Mouse (Mus musculus) CD4-positive helper T cell, adult 2 months (primary cell): ENCODE measurements around the gene Arid1b.

Experiments used
- DNase-seq: peaks from one replicate; pipeline ENCODE4 v3.0.0-alpha.2; 2012; ENCODE audit warnings: low read depth, missing footprints, low spot score

Arid1b gene

DNA sequence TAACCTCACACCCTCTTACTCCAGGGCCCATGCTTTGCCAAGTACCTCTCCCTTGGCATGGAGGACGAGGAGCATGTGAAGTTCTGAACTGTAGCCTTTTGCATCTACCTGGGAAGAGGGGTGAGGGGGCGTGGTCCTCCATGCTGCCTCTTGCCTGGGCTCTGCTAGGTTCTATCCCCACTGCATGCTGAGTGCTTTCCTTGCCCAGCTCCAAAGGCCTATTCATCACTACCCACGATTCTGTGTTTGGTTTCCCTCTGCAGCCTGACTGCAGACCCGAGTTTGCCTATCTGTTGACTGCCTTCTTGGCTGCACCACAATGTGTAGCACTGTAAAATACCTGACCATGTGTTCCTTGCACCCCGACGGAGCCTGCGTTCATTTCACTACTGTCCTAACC is 194.3 kb downstream of the Arid1b start:
- no peak for DNase-seq

DNA sequence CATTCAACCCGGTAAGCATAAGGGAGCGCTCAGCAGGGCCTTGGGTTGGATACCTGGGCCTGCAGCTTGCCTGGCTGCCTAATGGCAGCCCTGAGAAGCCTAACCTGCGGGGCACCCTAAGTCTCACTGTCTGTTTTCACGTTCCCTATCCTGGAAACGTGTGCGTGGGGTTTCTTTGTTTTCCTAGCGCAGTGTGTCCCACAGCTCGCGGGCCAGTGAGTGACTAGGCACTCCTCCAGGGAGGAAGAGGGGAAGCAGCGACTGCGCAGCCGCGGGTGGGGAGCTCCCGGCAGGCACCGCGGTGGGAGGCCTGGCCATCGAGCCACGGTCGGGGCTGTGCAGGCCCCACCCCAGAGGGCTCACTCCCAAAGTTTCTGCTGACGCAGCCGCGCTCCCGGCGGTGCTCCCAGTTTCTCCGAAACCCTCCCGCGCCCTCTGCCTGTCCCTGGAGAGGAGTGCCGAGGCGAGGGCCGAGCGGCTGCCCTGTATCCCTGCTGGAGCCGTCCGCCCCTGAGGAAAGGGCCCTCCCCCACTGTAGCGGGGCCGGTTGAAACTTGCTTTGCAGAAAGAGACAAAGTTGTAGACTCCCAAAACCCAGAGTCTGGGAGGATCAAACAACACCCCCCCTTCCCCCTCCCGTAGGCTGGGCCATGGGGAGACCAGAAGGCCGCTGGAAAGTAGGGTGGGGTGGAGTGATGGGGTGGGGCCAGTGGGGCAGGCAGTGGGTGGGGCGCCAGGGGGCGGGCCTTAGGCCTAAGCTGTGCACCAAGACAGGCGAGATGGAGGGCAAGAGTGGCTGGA is 195.6 kb downstream of the Arid1b start:
- peak; percentile 88 for DNase-seq

DNA sequence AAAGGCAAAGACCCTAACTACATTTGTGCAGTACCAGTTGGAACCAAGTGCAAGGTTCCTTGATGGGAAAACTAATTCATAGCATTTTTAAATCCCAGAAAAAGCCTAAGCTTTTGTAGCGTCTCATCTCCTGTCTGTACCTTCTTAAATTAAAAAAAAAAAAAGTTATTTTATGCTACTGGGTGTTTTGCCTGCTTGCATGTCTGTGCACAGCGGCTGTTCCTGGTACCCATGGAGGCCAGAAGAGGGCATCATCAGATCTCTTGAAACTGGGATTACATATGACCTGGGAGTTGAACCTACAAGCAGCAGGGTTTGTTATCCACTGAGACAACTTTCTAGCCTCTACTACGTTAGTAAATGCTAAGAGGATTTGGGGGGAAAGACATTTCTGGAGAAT is 196.2 kb downstream of the Arid1b start:
- DNase-seq: no peak

DNA sequence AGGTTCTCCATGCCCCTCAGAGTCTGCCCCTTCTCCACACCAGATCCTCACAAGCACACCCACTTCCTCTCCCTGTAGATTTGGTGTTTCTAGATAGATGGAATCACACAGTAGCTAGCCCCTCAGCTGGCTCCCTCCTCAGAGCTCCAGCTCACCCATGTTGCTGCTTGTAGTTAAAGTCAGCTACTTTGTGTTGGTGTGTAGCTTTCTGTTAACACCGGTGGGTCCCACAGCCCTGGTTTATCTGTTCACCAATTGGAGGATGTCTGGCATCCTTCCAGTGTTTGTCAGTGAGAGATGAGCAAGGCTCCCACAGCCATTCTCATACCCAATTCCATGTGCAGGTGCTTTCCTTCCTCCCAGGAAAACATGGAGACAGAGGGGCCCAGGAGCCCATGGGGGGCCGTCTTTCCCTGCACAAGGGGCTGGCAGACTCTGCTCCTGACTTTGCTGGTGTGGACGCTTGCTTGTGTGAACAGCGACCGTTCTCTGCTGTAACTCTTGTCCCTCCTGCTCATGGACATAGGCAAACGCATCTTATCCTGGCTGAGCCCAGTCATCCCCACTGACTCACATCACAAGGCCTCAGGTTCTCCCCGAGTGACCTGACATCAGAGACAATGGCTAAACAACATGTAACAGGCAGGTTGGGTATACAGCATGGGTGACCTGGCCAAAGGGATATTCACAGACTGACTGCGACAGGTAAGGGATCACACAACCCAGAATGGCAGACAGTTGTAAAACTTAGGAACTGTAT is 200.2 kb downstream of the Arid1b start:
- no peak for DNase-seq

DNA sequence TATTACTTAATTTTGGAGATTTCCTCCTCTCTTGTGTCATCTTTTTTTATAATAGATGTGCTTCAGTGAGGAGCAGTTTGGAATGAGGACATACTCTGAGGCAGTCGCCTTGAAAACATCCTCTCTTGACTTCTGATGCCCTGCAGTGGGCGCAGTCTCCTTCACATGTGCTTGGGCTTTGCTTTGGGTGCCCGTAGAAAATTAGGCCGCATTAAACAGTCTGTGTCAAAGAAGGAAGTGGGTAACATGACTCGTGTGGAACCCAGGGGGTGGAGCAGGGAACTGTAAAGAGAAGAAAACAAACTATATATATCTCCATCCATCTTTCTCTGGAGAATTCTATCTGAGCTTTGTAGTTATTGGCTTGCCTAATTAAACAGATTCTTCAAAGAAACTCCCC is 201.3 kb downstream of the Arid1b start:
- peak; percentile 59 for DNase-seq

DNA sequence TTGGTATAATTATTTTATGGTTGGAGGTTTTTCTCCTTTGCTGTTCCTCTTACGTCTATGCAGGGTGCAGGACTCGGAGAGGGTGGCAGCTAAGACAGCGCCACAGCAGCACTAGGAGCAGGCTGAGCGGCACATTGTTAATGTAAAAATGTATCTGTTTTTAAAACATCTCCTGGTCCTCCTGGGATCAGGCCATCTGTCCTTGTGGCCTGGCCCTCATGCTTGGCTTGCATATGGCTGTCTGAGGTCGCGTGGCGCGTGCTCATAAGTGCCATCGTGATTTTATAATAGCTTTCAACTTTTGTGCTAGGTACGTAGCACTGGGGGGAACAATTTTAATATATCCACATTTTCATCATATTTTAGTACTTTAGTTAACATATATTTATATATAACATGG is 201.9 kb downstream of the Arid1b start:
- no peak for DNase-seq

DNA sequence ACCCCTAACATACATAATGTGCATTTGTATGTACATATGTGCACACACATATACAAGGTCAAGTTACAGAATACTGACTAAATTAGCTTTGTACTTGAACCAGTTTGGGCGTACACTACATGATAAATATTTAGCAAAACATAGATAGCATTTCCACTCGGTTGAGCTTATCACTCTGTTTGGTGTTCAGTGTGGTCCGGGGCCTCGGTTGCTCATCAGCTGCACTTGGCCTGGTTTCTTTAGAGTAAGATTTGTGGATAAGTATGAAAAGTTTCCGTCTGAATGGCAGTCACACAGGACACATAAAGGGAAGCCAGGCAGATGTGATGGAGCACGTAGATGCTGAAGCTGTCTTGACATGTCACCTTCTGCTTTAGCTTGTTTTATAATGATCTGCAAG is 202.4 kb downstream of the Arid1b start:
- DNase-seq: no peak

DNA sequence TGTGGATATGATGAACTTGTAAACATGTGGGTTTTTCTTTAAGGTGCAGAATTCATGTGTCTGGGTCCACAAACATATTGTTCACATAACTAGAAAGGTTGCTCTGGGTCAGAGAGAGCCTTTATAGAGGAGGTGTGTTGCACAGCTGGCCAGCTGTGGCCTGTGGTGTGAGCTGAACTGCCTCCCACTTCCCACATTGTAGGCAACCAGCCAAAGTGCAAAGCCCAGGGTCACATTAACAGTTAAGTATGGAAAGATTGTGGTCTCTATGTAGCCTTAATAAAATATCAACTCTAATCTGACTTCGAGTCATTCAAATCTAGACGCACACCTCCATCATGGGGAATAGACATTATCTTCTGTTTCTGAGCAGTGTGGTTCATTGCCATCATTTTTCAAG is 203.0 kb downstream of the Arid1b start:
- no peak for DNase-seq

DNA sequence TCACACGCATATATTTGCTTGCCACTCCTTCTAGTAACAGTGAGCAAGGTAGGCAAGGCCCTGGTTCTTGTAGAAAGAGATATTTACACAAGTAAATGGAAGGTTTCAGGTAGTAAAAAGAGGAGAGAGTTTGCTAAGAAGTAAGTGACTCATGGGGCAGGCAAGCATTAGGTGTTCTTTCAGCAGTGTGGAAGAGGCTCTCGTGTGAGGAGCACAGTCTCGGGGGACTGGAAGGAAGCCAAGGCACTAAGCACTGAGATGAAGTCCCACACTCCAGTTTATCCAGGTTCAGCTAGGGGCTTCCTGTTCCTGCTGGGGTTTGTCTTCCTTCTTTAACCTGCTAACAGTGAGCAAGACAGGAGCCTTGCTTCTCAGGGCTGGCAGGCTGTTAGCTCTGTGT is 203.6 kb downstream of the Arid1b start:
- no peak for DNase-seq

DNA sequence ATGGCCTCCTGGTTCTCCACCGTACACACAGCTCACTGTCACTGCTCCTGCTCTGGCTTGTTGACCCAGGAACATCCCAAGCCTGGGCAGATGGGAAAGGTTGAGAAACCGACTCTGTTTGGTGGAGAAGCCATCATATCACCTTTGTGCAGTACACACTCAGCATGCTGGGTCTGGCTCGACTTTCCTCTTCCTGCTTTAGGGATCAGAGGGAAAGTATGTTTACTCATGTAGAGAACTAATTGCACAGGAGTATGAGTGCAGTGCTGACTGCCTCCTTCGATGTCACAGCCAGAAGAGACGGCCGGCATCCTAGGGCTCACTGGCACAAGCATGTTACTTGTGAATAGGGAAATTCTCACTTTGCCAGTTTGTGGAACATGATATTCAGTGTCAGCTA is 204.1 kb downstream of the Arid1b start:
- DNase-seq: no peak

DNA sequence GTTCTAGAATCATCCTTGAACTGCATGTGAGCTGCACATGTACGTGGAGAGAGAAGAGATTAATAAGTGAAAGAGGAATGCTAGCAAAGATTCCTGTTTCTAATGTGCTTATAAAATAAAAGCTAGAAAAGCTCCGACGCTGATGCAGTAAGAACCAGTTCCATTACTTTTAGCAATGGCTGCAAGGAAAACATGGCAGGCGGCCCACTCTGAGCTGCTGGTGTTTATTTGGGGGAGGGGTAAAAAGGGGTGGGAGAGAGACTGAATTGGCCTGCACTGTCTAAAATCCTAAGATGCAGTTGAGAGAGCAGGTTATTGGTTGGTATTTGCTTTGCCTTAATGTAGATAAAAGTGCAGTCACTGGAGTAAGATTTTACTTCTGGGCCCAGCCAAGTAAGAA is 204.7 kb downstream of the Arid1b start:
- no peak for DNase-seq

DNA sequence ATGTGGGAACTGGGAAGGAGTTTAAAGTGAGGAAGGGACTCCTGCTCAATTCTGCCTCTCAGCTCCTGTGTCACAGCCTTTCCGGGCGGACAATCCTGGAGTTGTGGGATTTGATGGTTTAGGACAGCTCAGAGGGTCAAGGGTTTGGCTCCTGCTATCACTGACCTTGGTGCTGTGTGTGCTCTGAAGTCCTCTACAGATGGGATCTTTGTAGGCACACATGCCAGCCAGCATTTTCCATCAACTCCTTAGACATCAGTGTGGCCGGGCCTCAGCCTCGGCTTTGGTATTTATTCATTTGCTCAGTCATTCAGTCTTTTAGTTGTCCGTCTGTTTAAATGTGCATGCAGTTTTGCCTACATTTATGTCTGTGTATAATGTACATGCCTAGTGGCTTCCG is 206.5 kb downstream of the Arid1b start:
- no peak for DNase-seq

DNA sequence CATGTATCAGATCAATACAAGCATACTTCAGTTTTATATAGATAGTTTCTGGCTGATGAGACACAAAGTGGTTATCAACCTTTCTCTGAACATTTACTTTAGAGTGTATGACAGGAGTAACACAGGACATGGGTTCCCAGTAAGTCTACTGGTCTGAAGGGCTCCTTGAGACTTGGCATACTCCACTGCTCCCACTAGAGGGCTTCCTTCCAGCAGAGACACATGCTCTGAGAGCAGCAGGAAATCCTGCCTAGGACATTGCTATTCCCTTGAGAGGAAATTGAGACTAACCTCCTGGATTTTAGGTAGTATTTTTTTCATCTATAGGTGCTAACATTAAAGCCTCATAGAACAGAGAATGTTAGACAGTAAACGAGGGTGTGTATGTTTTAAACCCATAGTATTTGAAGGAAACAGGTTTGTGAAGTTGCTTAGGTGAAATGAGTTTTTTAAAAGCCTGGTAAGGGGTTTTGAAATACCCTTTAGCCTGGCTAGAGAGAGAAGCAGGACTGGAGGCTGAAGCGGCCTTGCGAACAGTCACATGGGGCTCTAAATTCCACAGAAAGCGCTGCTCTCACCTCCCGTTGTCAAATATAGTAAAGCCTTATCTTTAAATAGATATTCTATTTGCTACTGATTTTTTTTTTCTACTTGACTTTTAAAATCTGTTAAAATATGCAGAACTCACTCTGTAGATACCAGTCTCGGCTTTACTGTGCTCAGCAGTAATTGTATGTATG is 207.9 kb downstream of the Arid1b start:
- peak; percentile 47 for DNase-seq

DNA sequence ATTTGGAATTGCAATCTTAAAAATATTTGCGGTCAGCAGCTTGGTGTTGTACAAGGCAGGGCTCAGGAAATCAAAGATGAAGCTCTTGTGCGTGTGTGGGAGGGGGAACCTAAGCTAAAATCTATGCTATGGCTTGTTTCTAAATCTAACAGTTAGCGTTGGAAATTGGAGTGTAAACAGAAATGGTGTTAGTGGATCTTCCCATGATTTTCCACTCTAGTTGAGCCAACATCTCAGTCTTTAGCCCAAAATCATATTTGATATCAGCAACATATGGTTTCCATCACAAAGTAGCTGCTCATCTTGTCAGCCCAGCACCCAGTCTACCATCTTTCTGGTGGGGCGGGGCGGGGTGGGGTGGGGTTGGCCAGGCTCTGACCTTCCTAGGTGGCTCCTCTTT is 208.6 kb downstream of the Arid1b start:
- no peak for DNase-seq

DNA sequence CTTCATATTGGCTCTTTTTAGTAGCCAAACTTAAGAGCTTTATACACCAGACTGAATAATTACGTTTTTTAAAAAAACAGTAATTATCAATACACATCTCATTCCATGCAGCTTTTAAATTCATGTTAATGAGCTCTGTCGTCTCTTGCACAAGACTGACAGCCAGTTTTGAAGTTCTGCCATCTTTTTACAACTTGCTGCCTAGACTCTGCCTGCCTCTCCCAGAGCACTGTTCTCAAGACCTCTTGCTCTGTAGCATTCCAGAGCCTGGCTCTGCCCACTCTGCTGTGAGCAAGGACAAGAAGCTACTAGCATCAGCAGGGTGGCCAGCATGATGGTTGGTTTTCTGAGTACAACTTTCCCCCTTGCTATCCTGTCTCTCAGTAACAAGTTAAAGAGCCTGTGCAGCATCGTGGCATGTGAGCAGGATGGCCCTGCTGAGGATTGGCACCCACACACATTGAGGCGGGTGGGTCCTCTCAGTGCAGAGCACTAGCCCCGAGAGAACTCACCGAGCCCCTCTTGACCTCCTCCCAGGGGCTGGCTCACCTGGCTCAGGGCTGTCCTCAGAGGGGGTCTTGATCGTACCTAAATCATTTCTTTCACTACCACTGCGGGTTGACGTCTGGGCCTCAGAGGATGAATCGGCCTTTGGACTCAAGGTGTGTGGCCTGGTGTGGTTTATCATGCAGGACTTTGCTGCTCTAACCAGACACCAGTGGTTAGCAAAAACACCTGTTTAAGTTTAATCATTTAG is 209.4 kb downstream of the Arid1b start:
- no peak for DNase-seq

DNA sequence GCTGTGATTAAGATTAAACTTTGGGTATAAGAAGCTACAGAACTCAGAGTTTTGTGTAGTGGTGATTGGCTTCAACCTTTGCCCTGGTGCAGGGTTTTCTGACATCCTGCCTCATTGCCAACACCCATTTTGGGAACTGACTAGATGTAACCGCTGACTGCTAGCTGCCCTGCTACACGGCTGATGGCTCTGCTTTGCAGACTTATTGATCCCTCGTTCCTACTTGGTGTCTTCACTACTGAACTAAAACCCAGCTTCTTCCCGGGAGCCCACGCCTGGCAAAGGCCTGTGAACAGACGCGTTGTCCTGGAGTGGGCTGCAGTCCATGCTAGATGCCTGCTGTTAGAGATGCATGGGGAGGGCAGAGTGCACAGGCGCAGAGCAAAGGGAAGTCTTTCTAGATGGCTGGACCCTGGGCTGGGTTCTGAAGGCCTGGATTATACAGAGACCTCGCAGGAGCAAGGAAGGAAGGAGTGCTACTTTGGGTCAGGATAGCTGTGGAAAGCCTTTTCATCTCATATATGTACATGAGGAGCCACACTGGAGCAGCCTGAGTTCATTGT is 210.1 kb downstream of the Arid1b start:
- DNase-seq: no peak

DNA sequence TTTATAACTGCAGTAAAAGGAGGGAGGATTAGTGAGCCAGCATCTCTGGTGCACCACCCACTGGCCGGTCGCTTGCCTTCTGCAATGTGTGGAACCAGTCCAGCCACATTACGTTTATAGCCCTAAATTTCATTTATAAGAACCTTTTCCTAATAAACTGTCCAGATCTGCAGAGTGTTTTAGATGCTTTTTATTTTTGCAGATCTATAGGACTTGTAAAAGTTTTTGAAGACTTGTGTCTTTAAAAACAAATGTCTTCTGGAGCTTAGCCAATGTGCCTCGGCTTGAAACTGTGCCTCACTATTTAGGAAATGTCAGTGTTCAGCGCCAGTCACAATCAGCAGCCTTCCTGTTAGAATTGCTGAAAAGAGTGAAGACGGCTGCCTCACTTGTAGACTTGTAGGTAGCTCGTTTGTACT is 211.0 kb downstream of the Arid1b start:
- DNase-seq: no peak

DNA sequence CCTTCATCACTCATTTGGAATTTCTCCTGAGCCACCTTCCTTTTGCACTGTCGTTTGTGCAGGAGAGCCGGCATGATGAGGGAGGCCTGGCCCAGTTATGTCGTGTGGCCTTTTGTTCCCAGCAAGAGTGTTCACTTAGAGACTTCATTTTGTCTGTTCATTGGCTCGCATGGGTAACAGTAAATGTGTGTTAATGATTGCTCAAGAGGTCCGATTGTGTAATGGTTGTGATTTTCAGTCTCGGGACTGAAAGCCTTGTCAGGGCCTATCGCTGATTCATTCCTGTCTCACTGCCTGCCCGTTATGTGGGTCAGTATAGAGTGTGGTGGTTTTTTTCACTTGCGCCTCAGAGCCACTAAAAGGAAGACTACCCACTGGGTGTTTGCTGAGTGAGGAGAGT is 212.6 kb downstream of the Arid1b start:
- no peak for DNase-seq

DNA sequence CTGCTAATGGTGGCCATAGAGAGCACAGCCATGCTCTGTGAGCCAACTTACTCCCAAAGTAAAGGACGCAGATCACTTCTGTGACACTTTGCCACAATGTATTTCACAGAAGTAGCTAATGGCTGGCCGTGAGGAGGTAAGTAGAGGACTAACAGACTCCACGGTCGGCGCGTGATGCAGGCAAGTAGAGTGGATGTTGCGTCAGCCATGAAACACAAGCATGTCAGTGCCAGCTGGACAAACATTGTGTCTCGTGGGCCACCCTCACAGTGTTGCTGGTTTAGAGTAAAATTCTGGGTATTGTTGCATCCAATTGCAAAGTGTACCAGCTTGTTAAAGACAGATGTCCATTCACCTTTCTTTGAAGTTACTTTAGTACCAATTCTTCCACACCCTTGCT is 213.7 kb downstream of the Arid1b start:
- no peak for DNase-seq

DNA sequence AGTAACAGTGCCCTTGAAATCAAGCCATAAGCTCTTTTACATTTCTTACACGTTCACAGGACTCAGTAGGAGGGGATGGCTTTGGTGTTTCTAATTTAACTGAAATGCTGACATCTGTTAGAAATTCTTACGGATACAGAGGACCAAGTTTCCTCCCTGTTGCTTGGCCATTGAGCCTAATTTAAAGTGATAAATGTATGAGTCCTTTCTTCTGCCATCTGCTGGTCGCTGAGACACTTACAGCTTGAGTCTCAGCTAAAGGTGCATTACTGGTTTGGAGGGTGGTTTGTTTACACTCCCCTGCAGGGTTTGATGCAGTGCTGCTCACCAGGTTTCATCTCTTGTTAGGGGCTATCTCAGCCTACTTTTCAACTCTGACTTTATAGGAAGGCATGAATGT is 214.2 kb downstream of the Arid1b start:
- DNase-seq: peak; percentile 25

DNA sequence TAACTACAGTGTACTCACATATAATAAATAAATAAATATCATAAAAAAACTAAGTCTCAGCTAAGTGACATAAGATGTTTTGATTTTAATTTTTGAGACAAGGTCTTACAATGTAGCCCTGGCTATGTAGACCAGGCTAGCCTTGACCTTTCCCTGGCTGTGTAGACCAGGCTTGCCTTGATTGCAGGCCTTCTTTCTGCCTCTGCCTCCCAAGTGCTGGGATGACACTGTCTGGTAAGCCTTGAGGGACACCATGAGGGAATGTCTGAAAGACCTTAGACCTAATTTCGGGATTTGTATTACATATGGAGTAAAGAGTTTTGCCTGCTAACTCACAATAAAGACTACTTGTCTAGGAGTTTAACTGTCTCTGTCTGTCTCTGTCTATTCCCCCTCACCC is 214.9 kb downstream of the Arid1b start:
- DNase-seq: no peak
